Mouse (Mus musculus) embryo, embryonic 11.5 days (tissue): ENCODE results near the gene Gm3238.
"Not testable (repeated sequence)": the region's sequence is repeated elsewhere in the genome, so short reads cannot be mapped to it uniquely, and the experiment has no call there.

ENCODE experiments used
- DNase-seq: peaks from one replicate; pipeline ENCODE4 v3.0.0-alpha.2; 2012; ENCODE audit warnings: low read depth, low spot score

The Gm3238 gene

DNA sequence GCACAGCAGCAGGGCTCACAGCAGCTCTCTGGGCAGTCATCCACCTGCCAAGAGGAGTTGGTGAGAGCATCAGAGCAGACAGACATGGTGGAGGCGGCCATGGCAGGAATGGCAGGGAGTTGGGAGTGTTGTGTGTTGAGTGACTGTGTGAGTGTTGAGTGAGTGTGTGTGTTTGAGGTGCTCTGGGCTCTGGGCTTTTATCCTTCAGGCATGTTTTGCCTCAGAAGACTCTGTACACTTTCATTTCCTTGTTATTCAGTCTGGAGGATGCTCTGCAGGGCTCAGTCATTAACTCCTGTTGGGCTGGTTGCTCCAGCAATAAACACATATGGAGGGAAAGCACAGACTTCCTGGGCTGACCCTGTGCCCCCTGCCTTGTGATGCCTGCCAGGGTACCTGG is at the start of gene Gm3238:
TSS of gene Gm3238 (minus strand) at position 101 of the 400 bp plus-strand sequence.
- not testable (repeated sequence) for DNase-seq

DNA sequence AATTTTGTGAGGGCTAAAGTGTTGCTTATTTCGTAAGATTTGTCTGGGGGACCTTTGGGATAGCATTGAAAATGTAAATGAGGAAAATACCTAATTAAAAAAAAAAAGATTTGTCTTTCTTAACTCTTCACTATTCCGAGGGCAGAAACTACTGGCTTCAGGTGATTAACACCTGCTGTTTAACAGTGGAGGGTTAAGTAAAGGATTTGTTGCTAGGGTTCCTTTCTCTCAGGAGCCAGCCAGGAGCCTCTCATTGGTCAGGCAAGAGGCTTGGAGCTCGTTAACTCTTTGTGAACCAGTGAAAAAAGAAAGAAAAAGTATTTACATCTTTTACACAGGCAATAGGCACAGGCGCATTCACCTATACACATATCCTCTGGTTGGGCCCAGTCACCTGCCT is 48.1 kb upstream of the Gm3238 start:
- DNase-seq, result no peak

DNA sequence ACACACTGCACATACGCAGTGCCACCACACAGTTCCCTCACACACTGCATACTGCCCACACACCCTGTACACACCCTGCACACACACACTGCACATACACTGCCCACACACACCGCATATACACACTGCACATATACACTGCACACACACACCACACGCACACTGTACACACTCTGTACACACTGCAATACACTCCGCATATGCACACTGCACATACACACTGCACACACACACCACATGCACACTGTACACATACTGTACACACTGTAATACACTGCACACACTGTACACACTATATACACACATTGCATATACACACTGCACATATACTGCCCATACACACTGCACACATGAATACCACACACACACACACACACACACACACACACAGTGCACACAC is 47.4 kb upstream of the Gm3238 start:
- DNase-seq, result no peak

DNA sequence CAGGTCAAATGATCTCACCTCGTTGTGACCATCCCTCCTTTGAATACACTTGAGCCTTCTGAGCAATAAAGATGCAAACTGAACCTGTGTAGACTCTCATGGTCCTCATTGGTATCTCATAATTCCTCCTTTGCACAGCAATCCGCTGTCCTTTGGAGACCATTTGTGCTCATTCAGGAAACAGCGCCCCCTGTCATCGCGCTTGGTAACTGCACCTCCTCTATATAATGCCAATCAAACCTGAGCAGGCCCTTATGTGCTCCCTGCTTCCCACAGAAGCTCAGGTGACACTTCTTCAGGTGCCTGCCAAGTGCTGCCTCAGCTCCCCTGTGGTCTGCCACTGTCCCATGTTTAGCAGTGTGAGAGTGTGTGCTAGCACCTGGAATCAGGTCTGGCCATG is 44.4 kb upstream of the Gm3238 start:
- peak; percentile 14 for DNase-seq

DNA sequence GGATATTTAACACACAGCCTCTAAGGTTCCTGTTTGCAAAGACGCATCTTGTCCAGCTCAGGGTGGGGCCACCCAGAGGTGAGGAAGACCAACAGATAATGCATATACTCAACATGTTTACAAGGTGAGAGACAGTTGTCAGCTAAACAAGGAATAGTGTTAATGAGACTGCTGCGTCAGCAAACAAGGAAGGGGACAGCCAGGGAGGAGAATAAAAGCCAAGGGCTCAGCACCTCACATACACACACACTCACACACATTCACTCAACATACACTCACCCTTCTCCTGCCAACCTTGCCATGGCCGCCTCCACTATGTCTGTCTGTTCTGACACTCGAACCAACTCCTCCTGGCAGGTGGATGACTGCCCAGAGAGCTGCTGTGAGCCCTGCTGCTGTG is 43.3 kb upstream of the Gm3238 start, which contains the start of gene Gm2696:
TSS of gene Gm2696 (plus strand) at position 301 of the 400 bp plus-strand sequence.
- no peak for DNase-seq

DNA sequence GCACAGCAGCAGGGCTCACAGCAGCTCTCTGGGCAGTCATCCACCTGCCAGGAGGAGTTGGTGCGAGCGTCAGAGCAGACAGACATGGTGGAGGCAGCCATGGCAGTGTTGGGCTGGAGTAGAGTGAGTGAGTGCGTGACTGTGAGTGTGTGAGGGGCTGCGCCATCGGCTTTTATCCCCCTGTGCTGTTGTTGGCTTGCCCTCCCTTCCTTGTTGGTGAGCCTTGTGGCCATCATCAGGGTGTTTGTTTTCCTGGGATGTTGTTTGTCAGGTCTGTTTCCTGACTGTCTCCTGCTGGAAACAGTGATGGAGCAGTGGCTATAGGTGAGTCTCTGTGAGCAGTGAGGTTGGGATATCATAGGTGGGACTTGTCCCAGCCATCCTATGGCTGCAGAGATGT is 40.6 kb upstream of the Gm3238 start, which contains the start of gene Gm9507:
TSS of gene Gm9507 (minus strand) at position 101 of the 400 bp plus-strand sequence.
- no peak for DNase-seq

DNA sequence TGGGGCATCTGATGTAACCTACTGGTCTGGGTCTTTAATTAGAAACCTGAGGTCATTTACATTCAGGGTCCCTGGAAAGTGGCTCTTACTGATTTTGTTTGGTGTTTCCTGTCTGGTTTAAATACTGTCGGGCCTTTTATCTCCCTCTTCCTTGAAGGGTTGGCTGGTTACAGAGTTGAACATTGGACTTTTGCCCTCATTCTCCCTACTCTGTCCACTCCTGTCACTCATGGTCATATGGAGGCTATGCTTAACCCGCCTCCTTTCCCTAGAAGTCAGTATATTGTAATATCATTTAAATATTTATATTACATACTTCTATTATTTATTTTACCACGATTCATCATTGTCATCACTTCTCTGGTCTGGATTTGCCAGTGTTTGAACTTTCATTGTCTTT is 33.0 kb upstream of the Gm3238 start:
- no peak for DNase-seq

DNA sequence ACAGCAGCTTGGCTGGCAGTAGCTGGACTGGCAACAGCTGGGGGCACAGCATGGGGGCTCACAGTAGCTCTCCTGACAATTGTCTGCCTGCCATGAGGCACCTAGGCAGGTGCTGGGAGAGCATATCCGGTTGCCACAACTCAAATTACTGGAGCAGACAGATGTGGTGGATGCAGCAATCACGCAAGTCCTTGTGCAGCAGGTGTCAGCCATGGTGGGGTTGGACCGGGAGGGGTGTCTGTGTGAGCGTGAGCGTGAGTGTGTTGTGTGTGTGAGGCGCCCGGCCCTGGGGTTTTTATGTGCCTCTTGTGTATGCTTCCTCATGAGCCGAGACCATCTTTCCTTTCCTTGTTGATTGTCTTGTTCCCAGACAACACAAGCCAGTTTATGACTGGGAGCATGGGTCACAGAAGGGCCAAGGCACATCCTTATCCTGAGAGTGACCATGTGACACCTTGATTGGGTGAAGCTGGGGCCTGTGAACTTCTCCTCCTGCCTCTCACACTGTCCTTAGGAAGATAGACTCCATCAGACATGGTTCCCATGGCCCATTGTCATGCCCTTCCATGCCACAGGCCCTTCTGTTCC is 27.9 kb upstream of the Gm3238 start, which contains the start of gene Gm19668:
TSS of gene Gm19668 (minus strand) at position 213 of the 588 bp plus-strand sequence.
- no peak for DNase-seq

DNA sequence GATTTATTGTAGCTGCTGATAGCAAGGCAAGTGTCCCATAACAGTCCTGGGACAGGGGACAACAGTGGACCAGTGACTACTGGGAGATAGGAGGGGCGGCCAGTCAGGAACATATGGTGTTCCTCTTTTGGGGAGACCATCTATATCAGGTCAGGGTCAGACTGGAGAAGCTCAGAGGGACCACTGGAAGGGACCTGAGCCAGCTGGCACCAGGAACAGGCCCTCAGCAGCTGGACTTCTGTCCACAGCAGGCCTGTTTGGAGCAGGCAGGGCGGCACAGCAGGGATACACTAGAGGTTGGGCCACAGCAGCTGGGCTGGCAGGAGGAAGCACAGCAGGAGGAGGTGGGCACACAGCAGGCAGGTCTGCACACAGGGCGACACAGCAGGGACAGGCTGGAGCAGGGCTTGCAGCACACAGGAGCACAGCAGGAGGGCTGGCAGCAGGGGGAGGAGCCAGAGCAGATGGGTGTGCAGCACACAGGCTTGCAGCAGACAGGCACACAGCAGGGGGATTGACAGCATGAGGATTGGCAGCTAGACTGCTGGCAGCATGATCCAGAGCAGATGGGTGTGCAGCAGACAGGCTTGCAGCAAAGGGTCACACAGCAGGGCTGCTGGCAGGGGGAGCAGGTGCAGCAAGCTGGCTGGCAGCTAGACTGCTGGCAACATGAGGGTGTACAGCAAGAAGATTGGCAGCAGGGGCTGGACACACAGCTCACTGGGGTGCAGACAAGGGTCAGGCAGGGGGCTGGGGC is 27.2 kb upstream of the Gm3238 start:
- DNase-seq, result not testable (repeated sequence)

DNA sequence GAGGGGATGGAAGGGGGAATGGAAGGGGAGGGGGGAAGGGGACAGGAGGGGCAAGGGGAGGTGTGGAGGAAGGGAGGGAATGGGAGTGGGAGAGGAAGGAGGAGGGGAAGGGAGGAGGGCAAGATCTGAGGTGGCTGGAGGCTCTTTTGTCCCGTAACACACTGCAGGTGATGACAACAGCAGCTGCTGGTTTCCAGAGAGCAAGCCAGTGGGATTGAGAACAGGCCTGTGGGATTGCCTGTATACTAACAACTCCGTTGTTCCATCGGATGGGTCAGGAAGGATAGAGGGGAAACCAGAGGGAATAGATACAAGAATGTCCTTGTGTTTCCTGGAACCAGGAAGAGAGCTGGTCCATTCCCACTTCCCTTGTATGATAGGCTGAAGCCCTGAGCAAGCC is 26.6 kb upstream of the Gm3238 start:
- DNase-seq, result no peak

DNA sequence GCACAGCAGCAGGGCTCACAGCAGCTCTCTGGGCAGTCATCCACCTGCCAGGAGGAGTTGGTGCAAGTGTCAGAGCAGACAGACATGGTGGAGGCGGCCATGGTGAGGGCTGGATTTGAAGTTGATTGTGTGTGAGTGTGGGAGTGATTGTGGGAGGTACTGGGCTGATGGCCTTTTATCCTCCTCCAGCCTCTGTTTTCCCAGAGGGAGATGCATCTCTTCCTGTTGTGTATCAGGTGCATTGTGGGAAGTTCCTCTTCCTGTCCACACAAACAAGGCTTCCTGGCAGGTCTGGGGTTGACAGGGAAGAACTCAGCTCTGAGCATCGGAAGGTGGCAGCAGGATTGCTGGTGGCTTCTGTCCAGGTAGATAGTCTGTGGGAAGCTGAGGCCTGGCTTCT is 23.9 kb upstream of the Gm3238 start, which contains the start of gene Gm9639:
TSS of gene Gm9639 (minus strand) at position 101 of the 400 bp plus-strand sequence.
- DNase-seq, result no peak

DNA sequence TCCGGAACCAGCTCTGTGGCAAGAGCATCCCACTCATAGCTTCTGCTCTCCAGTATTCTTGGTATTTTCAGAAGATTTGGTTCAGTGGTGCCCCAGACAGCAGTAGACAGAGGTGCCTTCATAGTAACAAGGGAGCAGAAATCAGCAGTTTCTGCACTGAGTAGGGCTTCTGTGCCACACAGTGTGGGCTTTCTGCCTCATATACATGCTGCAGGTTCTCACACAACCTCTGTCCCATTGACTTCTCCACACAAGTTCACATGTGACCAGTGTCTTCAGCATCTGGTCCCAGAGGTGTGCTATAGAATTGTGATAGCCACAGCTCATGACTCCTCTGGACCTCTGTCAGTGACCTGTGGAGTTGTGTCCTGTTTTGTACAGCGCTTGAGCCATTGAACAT is 17.5 kb upstream of the Gm3238 start:
- no peak for DNase-seq

DNA sequence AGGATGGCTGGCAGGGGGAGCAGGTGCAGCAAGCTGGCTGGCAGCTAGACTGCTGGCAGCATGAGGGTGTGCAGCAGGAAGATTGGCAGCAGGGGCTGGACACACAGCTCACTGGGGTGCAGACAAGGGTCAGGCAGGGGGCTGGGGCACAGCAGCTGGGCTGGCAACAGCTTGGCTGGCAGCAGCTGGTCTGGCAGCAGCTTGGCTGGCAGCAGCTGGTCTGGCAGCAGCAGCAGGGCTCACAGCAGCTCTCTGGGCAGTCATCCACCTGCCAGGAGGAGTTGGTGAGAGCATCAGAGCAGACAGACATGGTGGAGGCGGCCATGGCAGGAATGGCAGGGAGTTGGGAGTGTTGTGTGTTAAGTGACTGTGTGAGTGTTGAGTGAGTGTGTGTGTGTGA is 16.8 kb upstream of the Gm3238 start, which contains the start of gene Gm7137:
TSS of gene Gm7137 (minus strand) at position 325 of the 400 bp plus-strand sequence.
- not testable (repeated sequence) for DNase-seq

DNA sequence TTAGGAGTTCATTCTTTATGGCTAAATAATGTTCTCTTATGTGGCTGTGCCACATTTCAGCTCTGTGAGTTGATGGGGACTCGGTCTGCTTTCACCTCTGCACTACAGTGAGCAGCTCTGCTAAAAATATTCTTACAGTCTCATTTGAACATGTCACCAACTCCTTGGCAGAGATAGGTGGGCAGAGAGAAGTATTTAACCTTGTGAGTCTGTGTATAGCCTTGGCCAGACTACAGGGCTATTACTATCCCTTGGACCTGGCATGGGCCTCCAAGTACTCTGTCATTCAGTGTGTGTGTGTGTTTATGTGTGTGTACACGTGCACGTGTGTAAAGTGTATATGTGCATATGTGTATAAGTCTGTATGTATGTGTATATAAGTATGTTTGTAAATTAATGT is 12.3 kb upstream of the Gm3238 start:
- not testable (repeated sequence) for DNase-seq

DNA sequence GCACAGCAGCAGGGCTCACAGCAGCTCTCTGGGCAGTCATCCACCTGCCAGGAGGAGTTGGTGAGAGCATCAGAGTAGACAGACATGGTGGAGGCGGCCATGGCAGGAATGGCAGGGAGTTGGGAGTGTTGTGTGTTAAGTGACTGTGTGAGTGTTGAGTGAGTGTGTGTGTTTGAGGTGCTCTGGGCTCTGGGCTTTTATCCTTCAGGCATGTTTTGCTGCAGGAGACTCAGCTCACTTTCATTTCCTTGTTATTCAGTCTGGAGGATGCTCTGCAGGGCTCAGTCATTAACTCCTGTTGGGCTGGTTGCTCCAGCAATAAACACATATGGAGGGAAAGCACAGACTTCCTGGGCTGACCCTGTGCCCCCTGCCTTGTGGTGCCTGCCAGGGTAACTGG is 11.3 kb upstream of the Gm3238 start, which contains the start of gene Gm3250:
TSS of gene Gm3250 (minus strand) at position 101 of the 400 bp plus-strand sequence.
- not testable (repeated sequence) for DNase-seq

DNA sequence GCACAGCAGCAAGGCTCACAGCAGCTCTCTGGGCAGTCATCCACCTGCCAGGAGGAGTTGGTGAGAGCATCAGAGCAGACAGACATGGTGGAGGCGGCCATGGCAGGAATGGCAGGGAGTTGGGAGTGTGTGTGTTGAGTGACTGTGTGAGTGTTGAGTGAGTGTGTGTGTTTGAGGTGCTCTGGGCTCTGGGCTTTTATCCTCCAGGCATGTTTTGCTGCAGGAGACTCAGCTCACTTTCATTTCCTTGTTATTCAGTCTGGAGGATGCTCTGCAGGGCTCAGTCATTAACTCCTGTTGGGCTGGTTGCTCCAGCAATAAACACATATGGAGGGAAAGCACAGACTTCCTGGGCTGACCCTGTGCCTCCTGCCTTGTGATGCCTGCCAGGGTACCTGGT is 5.7 kb upstream of the Gm3238 start, which contains the start of gene Gm7138:
TSS of gene Gm7138 (minus strand) at position 101 of the 400 bp plus-strand sequence.
- DNase-seq, result not testable (repeated sequence)

DNA sequence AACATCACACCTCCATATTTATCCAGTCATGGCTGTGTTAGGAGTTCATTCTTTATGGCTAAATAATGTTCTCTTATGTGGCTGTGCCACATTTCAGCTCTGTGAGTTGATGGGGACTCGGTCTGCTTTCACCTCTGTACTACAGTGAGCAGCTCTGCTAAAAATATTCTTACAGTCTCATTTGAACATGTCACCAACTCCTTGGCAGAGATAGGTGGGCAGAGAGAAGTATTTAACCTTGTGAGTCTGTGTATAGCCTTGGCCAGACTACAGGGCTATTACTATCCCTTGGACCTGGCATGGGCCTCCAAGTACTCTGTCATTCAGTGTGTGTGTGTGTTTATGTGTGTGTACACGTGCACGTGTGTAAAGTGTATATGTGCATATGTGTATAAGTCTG is 1.0 kb upstream of the Gm3238 start:
- not testable (repeated sequence) for DNase-seq

DNA sequence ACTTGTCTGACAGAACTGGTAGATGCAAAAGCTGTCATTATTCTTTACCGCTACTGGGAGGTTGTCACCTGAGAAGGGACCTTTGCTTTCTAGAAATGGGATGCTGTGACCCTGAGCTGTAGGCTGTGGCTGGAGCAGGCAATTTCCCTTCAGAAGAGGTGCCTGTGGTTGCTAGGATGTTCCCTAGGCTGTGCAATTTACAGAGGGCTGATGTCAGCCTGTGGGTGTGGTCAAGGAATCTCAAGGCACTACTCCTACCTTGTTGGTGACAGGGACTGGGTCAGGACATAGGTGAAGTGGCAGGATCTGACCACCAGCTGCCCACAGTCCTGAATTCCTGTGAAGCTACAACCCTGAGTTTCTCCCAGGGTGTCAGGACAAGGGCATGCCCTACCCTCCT is 1.4 kb downstream of the Gm3238 start:
- DNase-seq, result no peak

DNA sequence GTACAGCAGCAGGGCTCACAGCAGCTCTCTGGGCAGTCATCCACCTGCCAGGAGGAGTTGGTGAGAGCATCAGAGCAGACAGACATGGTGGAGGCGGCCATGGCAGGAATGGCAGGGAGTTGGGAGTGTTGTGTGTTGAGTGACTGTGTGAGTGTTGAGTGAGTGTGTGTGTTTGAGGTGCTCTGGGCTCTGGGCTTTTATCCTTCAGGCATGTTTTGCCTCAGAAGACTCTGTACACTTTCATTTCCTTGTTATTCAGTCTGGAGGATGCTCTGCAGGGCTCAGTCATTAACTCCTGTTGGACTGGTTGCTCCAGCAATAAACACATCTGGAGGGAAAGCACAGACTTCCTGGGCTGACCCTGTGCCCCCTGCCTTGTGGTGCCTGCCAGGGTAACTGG is 11.5 kb downstream of the Gm3238 start, which contains the start of gene Gm3233:
TSS of gene Gm3233 (minus strand) at position 101 of the 400 bp plus-strand sequence.
- DNase-seq, result not testable (repeated sequence)

DNA sequence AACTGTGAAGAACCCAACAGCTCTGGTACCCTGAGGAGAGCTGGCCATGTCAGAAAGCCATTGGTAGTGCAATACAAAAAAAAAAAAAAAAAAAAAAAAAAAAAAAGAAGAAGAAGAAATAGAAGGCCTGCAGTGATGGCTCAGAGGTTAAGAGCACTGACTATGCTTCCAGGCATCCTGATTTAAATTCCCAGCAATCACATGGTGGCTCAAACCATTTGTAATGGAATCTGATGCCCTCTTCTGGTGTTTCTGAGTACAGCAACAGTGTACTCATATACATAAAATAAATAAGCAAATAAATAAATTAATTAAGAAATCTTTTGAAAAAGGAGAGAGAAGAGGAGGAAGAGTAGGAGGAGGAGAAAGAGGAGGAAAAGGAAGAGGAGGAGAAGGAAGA is 17.7 kb downstream of the Gm3238 start:
- no peak for DNase-seq

DNA sequence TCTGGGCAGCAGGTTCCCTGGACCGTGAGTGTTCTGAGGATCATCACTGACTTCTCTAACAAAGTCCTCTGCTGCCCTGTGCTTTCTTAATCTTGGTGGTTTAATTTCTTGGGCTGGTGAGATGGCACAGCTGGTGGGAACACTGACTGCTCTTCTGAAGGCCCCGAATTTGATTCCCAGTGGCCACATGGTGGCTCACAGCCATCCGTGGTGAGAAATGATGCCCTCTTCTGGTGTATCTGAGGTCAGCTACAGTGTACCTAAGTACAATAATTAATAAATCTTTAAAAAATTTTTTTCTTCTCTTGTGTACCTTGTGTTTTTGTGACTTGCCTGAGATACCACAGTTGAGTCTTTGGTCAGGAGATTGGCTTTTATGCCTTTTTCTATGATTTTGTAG is 18.8 kb downstream of the Gm3238 start:
- not testable (repeated sequence) for DNase-seq

DNA sequence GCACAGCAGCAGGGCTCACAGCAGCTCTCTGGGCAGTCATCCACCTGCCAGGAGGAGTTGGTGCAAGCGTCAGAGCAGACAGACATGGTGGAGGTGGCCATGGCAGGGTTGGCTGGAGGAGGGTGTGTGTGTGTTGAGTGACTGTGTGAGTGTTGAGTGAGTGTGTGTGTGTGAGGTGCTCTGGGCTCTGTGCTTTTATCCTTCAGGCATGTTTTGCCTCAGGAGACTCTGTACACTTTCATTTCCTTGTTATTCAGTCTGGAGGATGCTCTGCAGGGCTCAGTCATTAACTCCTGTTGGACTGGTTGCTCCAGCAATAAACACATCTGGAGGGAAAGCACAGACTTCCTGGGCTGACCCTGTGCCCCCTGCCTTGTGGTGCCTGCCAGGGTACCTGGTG is 19.9 kb downstream of the Gm3238 start, which contains the start of gene Gm9736:
TSS of gene Gm9736 (minus strand) at position 101 of the 400 bp plus-strand sequence.
- DNase-seq, result not testable (repeated sequence)
